Mouse (Mus musculus) natural killer cell, adult 2 months (primary cell): ENCODE data around the gene Asb17.
A peak's percentile ranks its signal among the peaks of the same experiment; 100 is the strongest.
"Not testable (repeated sequence)": the region's sequence is repeated elsewhere in the genome, so short reads cannot be mapped to it uniquely, and the experiment has no call there.

Source experiments
- DNase-seq, 2 experiments: peaks; one replicate each; pipeline ENCODE4 v3.0.0; 2022; ENCODE audit warnings: low spot score in 2 of 2

Asb17 gene

GRCm38 (mm10) chr3:153831873-153832653, 11.9 kb upstream of the Asb17 start:
- no peak for DNase-seq

- no peak for DNase-seq
Measured at GRCm38 (mm10) chr3:153832654-153832945, 11.4 kb upstream of the Asb17 start.

DNA sequence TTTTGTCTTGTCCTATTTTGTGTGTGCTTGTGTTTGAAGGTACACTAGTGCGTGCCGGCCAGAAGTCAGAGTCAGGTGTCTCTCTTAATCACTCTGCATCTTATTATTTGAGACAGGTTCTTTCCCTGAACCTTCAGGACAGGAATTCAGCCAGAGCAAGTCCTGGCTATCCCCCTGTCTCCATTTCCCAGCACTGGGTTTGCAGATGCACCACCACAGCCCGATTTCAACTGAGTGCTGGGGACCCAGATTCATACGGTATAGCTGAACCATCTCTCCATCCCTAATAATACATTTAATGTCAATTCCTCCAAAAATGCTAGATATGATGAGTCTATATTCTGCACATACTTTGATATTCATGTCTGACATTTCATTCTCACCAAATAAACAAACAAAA, 9.9 kb upstream of the Asb17 start:
- no peak for DNase-seq

DNA sequence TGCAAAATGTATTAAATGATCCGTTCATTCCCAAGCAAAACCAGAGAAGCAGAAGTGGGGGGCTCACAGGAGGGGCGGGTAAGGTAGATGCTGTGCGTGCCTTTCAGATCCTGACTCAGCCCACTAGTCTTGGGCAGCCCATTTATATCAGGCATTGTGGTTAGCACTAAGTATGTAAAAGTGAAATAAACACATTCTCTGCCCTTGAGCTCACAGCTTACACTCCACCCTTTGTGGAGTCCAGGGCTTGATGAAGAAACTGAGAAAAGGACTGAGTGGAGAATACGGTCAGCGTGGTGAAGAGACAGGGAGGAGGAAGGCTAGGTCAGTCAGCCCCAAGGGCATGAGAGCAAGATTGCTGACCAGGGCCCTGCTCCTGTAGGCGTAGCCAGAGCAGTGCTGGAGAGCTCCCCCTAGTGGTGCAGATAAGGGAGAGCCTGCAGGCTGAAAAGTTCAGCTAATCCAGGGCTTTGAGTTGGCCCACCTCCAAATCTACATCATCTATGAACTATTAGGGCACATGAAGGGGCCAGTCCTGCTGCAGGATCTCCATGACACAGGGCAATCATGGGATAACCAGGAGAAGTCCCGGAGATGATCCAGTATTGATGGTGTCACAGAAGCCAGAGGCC, 8.4 kb upstream of the Asb17 start:
- DNase-seq, result peak; percentile 49 to 55

DNA sequence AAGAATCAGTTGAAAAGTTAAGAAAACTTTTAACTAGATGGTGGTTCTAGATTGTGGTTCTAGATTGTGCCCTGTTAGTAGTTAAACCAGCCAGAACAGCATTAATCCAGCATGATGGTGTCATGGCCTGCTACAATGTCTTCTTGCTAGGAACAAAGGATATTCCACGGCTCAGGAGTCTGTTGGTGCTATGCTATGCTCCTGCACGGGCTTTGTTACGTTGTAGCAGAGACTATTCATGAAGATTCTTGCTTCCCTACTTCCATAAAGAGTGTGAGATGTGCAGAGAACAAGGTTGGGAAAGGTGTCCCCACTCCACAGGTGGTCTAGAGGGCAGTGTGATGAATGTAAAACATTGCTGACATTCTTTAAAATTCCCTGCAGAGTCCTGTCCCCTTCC, 7.7 kb upstream of the Asb17 start:
- DNase-seq, result no peak

DNA sequence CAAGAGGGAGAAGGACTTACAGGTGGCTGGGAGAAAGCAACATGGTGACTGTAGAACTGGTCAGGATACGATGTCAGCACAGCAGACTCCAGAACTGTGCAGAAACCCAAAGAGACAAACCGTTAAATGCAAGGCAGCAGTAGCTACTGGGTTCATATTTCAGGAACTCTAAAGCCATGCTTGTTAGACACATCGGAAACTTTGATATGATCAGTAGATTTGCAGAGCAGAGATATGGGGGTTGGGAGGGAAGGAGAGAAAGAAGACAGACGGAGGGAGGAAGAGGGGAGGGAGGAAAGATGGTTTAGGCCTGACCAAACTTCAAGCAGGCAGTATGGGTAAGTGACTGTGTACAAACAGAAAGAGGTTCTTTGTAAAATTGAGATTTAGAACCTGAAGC, 6.4 kb upstream of the Asb17 start:
- DNase-seq, result no peak

GRCm38 (mm10) chr3:153844757-153845156, 748 bp downstream of the Asb17 start:
- DNase-seq, result no peak

GRCm38 (mm10) chr3:153845500-153845899, 1.5 kb downstream of the Asb17 start:
- DNase-seq, result no peak

DNA sequence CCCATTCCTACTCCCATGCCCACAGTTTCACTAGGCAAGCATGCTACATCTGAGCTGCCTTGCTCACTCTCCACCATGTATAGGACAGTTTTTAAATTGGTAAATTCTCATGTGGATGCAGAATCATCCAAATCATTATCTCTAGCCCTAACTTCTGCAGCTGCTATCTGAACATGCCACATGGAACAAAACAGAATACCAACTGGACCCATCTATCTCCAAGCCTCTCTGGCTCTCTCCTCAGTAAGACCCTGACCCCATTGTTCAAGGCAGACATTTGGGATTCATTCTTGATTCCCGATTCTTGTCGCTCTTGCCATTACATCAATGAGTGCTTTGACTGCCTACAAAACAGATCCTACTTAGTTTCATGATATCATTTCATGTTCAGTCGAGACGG, 2.1 kb downstream of the Asb17 start:
- DNase-seq, result no peak

DNA sequence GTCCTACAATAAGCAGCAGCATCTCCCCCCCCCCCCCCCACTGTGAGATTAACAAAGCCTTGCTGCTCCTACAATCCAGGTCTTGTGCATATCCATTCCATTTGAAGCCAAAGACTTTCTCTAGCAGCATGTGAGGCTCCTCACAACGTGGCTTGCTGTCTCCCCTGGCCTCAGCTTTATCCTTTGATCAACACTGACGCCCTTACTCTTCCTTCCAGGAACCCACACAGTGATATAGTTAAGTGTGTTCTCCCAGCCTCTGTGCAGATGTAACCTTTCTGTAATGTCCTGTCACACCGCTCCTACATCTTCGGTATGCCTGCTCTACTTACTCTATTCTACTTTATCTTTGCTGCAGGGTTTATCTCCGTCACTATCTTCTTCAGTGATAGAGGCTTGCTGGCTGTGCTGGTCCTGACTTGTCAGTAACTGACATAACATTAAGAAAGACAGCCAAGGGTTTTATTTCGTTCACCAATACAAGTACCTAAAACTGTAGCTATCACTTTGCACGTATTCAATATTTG, 3.3 kb downstream of the Asb17 start:
- DNase-seq, result no peak

GRCm38 (mm10) chr3:153849368-153850015, 5.5 kb downstream of the Asb17 start:
- peak in 1 of 2 experiments; percentile 4 for DNase-seq

DNA sequence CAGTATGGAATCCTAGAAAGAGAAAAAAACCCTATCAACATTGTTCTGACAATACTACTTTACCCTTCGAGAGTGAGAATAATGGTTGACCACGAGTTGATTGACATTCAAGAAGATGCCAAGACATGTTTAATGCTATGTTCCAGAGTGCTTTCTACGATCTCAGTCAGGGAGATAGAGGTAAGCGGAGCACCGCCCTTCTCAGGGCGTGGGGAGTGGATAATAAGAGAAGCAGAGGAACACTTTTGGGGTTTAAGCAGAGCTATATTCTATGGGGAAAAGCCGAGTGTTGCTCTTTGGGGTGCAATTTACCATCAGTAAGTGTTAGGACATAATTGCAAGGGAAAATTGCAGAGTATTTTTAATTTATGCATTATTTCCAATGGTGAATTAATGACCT, 6.8 kb downstream of the Asb17 start:
- no peak for DNase-seq

GRCm38 (mm10) chr3:153852266-153852665, 8.3 kb downstream of the Asb17 start:
- DNase-seq, result no peak

DNA sequence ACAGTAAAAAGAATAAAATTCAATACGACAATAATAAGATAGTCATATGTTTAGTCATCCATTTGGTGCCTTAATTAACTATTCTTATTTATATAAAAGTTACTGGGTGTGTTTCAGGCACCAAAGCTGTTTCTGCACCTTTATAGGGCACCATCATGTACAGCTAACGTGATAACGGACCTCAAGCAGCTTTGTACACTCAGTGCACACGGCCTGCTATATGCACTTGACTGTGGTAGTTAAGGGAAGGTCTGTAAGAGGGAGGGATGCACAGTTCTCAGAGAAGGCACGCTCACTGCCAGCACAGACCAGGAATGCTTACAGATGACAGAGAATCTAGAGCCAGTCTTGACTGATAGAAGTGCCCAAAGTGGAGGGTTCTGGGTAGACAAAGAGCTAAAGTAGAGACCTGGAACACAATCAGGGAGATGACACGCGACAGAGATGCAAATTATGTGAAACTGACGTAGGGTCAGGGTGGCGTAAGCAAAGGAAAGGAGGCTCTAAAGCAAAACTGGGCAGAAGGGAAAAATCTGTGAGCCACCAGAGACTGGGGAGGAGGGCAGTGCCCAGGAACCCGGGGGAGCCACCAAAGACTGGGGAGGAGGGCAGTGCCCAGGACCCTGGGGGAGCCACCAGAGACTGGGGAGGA, 14.5 kb downstream of the Asb17 start:
- no peak for DNase-seq

DNA sequence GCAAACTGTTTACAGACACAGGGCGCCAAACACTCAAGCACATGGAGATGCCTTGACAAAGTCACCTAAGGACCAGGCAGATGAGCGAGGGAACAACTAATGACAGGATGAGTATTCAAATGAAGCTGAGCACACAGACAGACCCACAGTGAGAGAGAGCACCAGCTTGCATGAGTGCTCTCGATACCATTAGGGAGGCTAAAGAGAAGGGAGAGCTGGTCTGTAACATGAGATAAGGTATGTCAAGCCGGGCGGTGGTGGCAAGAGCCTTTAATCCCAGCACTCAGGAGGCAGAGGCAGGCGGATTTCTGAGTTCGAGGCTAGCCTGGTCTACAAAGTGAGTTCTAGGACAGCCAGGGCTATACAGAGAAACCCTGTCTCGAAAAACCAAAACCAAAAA, 16.4 kb downstream of the Asb17 start:
- DNase-seq, result not testable (repeated sequence)

DNA sequence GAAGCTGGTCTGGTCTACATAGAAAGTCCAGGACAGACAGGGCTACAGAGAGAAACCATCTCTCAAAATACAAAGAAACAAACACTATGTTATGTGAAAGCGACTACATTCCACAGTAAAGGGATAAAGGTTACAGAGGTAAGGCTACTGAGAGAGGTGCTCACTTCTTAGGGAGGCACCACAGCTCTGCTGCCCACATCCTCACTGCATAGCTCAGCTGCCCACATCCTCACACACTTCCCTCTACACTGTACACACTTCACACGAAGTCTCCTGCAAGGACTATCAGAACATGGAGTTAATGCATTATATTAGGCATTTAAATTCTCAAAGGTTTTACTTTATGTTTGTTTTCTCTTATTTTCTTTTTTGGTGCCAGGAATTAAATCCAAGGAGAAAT, 19.8 kb downstream of the Asb17 start:
- peak in 1 of 2 experiments; percentile 4 for DNase-seq

DNA sequence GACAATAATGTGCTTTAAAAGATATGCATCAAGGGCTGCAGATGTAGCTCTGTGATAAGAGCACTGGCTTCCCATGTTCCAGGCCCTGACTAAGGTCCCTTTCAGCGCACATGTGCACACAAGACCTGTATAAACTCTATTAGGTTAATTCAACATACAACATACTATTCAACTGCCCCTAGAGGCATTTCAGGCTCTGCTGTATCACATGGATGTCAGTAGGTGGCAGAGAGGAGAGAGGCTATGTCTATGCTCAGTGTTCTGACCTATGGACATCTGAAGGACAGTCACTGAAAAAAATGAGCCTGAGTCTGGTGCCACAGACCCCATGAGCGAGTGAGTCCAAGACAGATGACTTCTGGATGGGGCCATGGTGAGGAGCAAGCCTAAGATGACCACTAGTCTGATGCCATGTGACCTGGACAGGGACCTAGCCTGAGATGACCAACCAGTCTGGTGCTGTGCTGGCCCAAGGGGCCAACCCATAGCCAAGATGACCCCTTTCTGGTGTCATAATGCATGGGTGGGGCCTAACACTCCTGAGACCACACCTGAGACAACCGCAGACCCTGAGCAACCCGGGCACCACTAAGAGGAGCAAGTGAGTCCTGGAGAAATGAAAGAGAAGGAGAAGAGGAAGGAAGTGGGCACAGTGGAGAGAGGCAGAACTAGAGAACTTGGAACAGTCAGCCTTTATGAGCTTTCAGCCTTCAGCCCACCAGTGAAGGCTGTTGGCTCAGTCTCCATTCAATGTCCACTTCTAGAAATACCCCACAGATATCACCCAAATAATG, 20.8 kb downstream of the Asb17 start:
- no peak for DNase-seq

- DNase-seq, result no peak
Measured at GRCm38 (mm10) chr3:153867149-153868136, 23.4 kb downstream of the Asb17 start.

- DNase-seq, result no peak
Measured at GRCm38 (mm10) chr3:153871396-153871795, 27.4 kb downstream of the Asb17 start.

GRCm38 (mm10) chr3:153886296-153886695, 42.3 kb downstream of the Asb17 start:
- no peak for DNase-seq
